Mouse (Mus musculus) bone marrow, adult 2 months (tissue): ENCODE results near the gene Fignl2.

Source experiments
- CTCF ChIP-seq: fragments of 200-500 bp; IDR thresholded peaks from 2 replicates; pipeline ENCODE4 v1.5.1; 2011; ENCODE audit warnings: low read length, control low read depth; ENCODE audit not compliant: control insufficient read depth, insufficient read depth
- POLR2A ChIP-seq: fragments of 200-500 bp; IDR thresholded peaks from 2 replicates; pipeline ENCODE4 v1.6.1; 2011; ENCODE audit warnings: low read depth, mild to moderate bottlenecking, control low read depth, low read length, borderline replicate concordance; ENCODE audit not compliant: control insufficient read depth

- TF ChIP-seq CTCF = no peak
- no peak; the same call in 1 of the 2 replicates for TF ChIP-seq POLR2A
Observed at GRCm38 (mm10) chr15:101078731-101079156, 377 bp upstream of the Fignl2 start.
